Mouse (Mus musculus) forebrain, embryonic 14.5 days (tissue): ENCODE measurements at regions not wholly inside any gene's neighbourhood (a gene's known extent, or its start where the extent isn't known, plus 50 kb on each side); places are given as distances from the start of the nearest gene placed in this dataset.

Source experiments
- ATAC-seq: fragments of 200-750 bp; cut with Nextera tagmentation; 2 replicates; pipeline ENCODE4 v1.8.0; 2017; ENCODE audit warnings: mild to moderate bottlenecking, moderate library complexity
- DNase-seq: peaks from one replicate; pipeline ENCODE4 v3.0.0-alpha.2; 2015; ENCODE audit warnings: low spot score
- H3K27ac ChIP-seq: fragments of 300-500 bp; sonication (generic); 2 replicates; pipeline ENCODE4 v1.5.1; 2014; ENCODE audit warnings: low read depth, mild to moderate bottlenecking, control low read depth, low read length, moderate library complexity
- H3K27me3 ChIP-seq: fragments of 300-500 bp; sonication (generic); replicated peaks from 2 replicates; pipeline ENCODE4 v1.6.1; 2014; ENCODE audit warnings: low read length, control low read depth, mixed read lengths; ENCODE audit not compliant: control insufficient read depth, insufficient read depth
- H3K36me3 ChIP-seq: fragments of 300-500 bp; sonication (generic); 2 replicates; pipeline ENCODE4 v1.6.1; 2014; ENCODE audit warnings: low read length, control low read depth; ENCODE audit not compliant: control insufficient read depth, insufficient read depth
- H3K4me1 ChIP-seq: fragments of 300-500 bp; sonication (generic); 2 replicates; pipeline ENCODE4 v1.6.1; 2014; ENCODE audit warnings: antibody characterized with exemption, low read length, control low read depth; ENCODE audit not compliant: control insufficient read depth, insufficient read depth
- H3K4me2 ChIP-seq: fragments of 300-500 bp; sonication (generic); 2 replicates; pipeline ENCODE4 v1.6.1; 2014; ENCODE audit warnings: mild to moderate bottlenecking, control low read depth, low read length
- H3K4me3 ChIP-seq: fragments of 300-500 bp; sonication (generic); 2 replicates; pipeline ENCODE4 v1.5.1; 2014; ENCODE audit warnings: low read depth, low read length, control low read depth
- H3K9ac ChIP-seq: fragments of 300-500 bp; sonication (generic); 2 replicates; pipeline ENCODE4 v1.6.1; 2014; ENCODE audit warnings: mild to moderate bottlenecking, low read length, control low read depth, moderate library complexity
- H3K9me3 ChIP-seq: fragments of 300-500 bp; sonication (generic); replicated peaks from 2 replicates; pipeline ENCODE4 v1.6.1; 2016; ENCODE audit warnings: low read length, control low read depth, mixed read lengths; ENCODE audit not compliant: control insufficient read depth
- WGBS: fragments of 180-500 bp; shearing (Covaris S2); extraction: QIAGEN DNeasy Blood & Tissue Kit; methylation state at CpG from one replicate; pipeline ENCODE4 v1.1.7; 2014; 5-methylcytosine and 5-hydroxymethylcytosine counted together

GRCm38 (mm10) chr4:140358846-140359245, 112.3 kb upstream of the Igsf21 start:
- H3K27ac ChIP-seq, result no peak overlapping the region
- no peak overlapping the region for H3K4me3 ChIP-seq
- no peak for DNase-seq
- no peaks in the 10 kb centered on the region for H3K27me3 ChIP-seq
- no peak overlapping the region for H3K9ac ChIP-seq
- H3K36me3 ChIP-seq, result no peaks in the 10 kb centered on the region
- no peak overlapping the region for H3K4me2 ChIP-seq
- no peak for ATAC-seq
- 87% methylated on average over 4 of the region's 4 CpGs for WGBS
- H3K4me1 ChIP-seq, result peaks cover 4% of the 10 kb centered on the region; the same call in 1 of the 2 replicates
- no peaks in the 10 kb centered on the region for H3K9me3 ChIP-seq

GRCm38 (mm10) chr4:140358103-140358502, 111.5 kb upstream of the Igsf21 start:
- DNase-seq, result peak; percentile 73

GRCm38 (mm10) chr4:140355144-140355550, 108.6 kb upstream of the Igsf21 start:
- DNase-seq (peak; percentile 77), ATAC-seq (peak; percentile 72)
- Histone ChIP-seq H3K4me3 (no peak overlapping the region), H3K9ac (peak overlapping the region; percentile 18; the same call in 1 of the 2 replicates), H3K36me3 (no peaks in the 10 kb centered on the region), H3K4me2 (no peak overlapping the region), H3K9me3 (no peaks in the 10 kb centered on the region), H3K27me3 (no peaks in the 10 kb centered on the region), H3K27ac (peak overlapping the region; percentile 81), H3K4me1 (peaks cover 4% of the 10 kb centered on the region; the same call in 1 of the 2 replicates)
- WGBS, result 25% methylated on average over 12 of the region's 12 CpGs

More at GRCm38 (mm10) chr4:140358103-140358502, 111.5 kb upstream of the Igsf21 start:
- Histone ChIP-seq H3K4me1 (peaks cover 4% of the 10 kb centered on the region; the same call in 1 of the 2 replicates), H3K27me3 (no peaks in the 10 kb centered on the region), H3K9me3 (no peaks in the 10 kb centered on the region), H3K4me3 (no peak overlapping the region), H3K27ac (no peak overlapping the region), H3K4me2 (no peak overlapping the region), H3K36me3 (no peaks in the 10 kb centered on the region), H3K9ac (no peak overlapping the region)
- 12% methylated on average over 5 of the region's 5 CpGs for WGBS
- ATAC-seq, result no peak

GRCm38 (mm10) chr4:140348802-140349201, 102.2 kb upstream of the Igsf21 start:
- WGBS, result 53% methylated on average over 4 of the region's 4 CpGs

GRCm38 (mm10) chr4:140330138-140330537, 83.6 kb upstream of the Igsf21 start:
- peak; percentile 93 for ATAC-seq
- no peak overlapping the region for H3K4me2 ChIP-seq
- WGBS, result 24% methylated on average over 4 of the region's 4 CpGs
- H3K9ac ChIP-seq, result no peak overlapping the region
- no peaks in the 10 kb centered on the region for H3K36me3 ChIP-seq
- H3K4me1 ChIP-seq, result peaks cover 9% of the 10 kb centered on the region
- no peaks in the 10 kb centered on the region for H3K9me3 ChIP-seq
- H3K4me3 ChIP-seq, result no peak overlapping the region
- peak; percentile 86 for DNase-seq
- H3K27ac ChIP-seq, result no peak overlapping the region
- H3K27me3 ChIP-seq, result no peaks in the 10 kb centered on the region

More at GRCm38 (mm10) chr4:140348802-140349201, 102.2 kb upstream of the Igsf21 start:
- Histone ChIP-seq H3K9ac (no peak overlapping the region), H3K9me3 (no peaks in the 10 kb centered on the region), H3K27me3 (no peaks in the 10 kb centered on the region), H3K27ac (no peak overlapping the region), H3K4me2 (no peak overlapping the region), H3K4me1 (no peaks in the 10 kb centered on the region), H3K4me3 (no peak overlapping the region), H3K36me3 (no peaks in the 10 kb centered on the region)
- no peak for ATAC-seq
- no peak for DNase-seq

- 31% methylated on average over 10 of the region's 10 CpGs for WGBS
- no peaks in the 10 kb centered on the region for H3K27me3 ChIP-seq
- H3K27ac ChIP-seq, result no peak overlapping the region
Measured at GRCm38 (mm10) chr4:140326706-140327440, 80.3 kb upstream of the Igsf21 start.

GRCm38 (mm10) chr4:140325677-140326052, 79.1 kb upstream of the Igsf21 start:
- no peak overlapping the region for H3K4me3 ChIP-seq
- H3K4me2 ChIP-seq, result no peak overlapping the region
- no peak overlapping the region for H3K27ac ChIP-seq
- peaks cover 8% of the 10 kb centered on the region for H3K4me1 ChIP-seq
- H3K27me3 ChIP-seq, result no peaks in the 10 kb centered on the region
- H3K9me3 ChIP-seq, result 0 out of 2 replicates have a peak, but pooled peaks cover 5% of the 10 kb centered on the region
- 82% methylated on average over 7 of the region's 7 CpGs for WGBS
- H3K9ac ChIP-seq, result no peak overlapping the region
- no peak for DNase-seq
- no peaks in the 10 kb centered on the region for H3K36me3 ChIP-seq
- ATAC-seq, result no peak

More at GRCm38 (mm10) chr4:140326706-140327440, 80.3 kb upstream of the Igsf21 start:
- Histone ChIP-seq H3K4me1 (peaks cover 9% of the 10 kb centered on the region), H3K9me3 (0 out of 2 replicates have a peak, but pooled peaks cover 5% of the 10 kb centered on the region), H3K9ac (no peak overlapping the region), H3K4me2 (no peak overlapping the region), H3K36me3 (no peaks in the 10 kb centered on the region), H3K4me3 (no peak overlapping the region)
- DNase-seq (no peak), ATAC-seq (no peak)

GRCm38 (mm10) chr4:140324971-140325676, 78.5 kb upstream of the Igsf21 start:
- no peak overlapping the region for H3K4me2 ChIP-seq
- no peaks in the 10 kb centered on the region for H3K27me3 ChIP-seq
- no peak overlapping the region for H3K9ac ChIP-seq
- ATAC-seq, result no peak
- H3K4me3 ChIP-seq, result no peak overlapping the region
- no peaks in the 10 kb centered on the region for H3K36me3 ChIP-seq
- H3K4me1 ChIP-seq, result peaks cover 5% of the 10 kb centered on the region; the same call in 1 of the 2 replicates
- 0 out of 2 replicates have a peak, but pooled peaks cover 5% of the 10 kb centered on the region for H3K9me3 ChIP-seq
- H3K27ac ChIP-seq, result no peak overlapping the region
- WGBS, result 77% methylated on average over 8 of the region's 8 CpGs
- DNase-seq, result no peak
